Comparison of ENCODE assay signal across 12 mouse cellular contexts in the genomic region with DNA sequence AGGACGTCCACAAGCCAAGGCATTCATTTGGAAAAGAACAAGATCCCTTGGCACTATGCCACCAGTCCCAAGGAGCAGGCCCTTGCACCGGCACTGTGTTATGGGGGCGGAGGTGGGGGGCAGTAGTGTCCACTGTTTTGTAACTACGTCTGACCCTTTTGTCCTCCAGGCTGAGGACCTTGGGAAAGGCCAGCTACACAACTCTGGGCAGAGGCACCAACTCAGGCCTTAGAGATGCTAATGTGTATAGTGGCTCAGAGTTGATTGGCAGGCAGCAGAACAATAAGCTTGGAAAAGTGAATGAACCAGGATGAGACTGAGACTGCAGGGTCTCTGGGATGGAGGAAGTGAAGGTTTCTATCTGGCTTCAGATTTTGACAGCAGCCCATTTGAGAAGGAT.
DNase-seq lines count a peak whose midpoint lies in the region; ATAC-seq lines count a peak whose summit lies in the region.
"Had no signal": no experiment of that assay in that cellular context is flagged by ENCODE, and none has a peak within 500 bp of the region (broad histone marks: within the 10 kb centered on the region; RNA-seq: fewer than 3 reads in every experiment).

No protein-coding gene starts in this region.

- no peak overlapping the region for H3K9ac ChIP-seq in kidney, embryonic 14.5 days (ENCODE audit: low read depth, low read length)
- H3K9ac ChIP-seq in hindbrain, embryonic 13.5 days: no peak overlapping the region
- no peak overlapping the region for H3K9ac ChIP-seq in midbrain, embryonic 16.5 days (ENCODE audit: low read depth, low read length)
- H3K9ac ChIP-seq: limb, embryonic 13.5 days had no signal

- H3K27me3 ChIP-seq in kidney, embryonic 14.5 days (ENCODE audit: control insufficient read depth, insufficient read depth, low read length): no peaks in the 10 kb centered on the region; the same call in 1 of the 2 replicates
- H3K27me3 ChIP-seq in forebrain, embryonic 10.5 days (ENCODE audit: poor library complexity, severe bottlenecking): peaks cover 69% of the 10 kb centered on the region
- peaks cover 18% of the 10 kb centered on the region for H3K27me3 ChIP-seq in hindbrain, embryonic 13.5 days
- H3K27me3 ChIP-seq in midbrain, embryonic 16.5 days (ENCODE audit: control insufficient read depth, insufficient read depth, low read depth, low read length): no peaks in the 10 kb centered on the region

- no peak for ATAC-seq in kidney, embryonic 14.5 days (ENCODE audit: low FRiP score, low TSS enrichment)
- ATAC-seq in hindbrain, embryonic 13.5 days (ENCODE audit: low FRiP score): peak; percentile 52; the same call in 1 of the 2 replicates
- ATAC-seq in midbrain, embryonic 16.5 days: peak; percentile 73
- ATAC-seq in megakaryocyte progenitor cell, adult 5-6 weeks (replicated peaks; ENCODE audit: poor library complexity): no peak

- H3K4me1 ChIP-seq in kidney, embryonic 14.5 days (ENCODE audit: control insufficient read depth, insufficient read depth, low read length): no peaks in the 10 kb centered on the region
- H3K4me1 ChIP-seq in forebrain, embryonic 10.5 days: peaks cover 25% of the 10 kb centered on the region
- H3K4me1 ChIP-seq in hindbrain, embryonic 13.5 days (replicated peaks): peaks cover 21% of the 10 kb centered on the region
- peaks cover 4% of the 10 kb centered on the region; the same call in 1 of the 2 replicates for H3K4me1 ChIP-seq in midbrain, embryonic 16.5 days (ENCODE audit: control insufficient read depth, insufficient read depth, low read length)

- no peaks in the 10 kb centered on the region for H3K36me3 ChIP-seq in kidney, embryonic 14.5 days (ENCODE audit: control insufficient read depth, insufficient read depth, low read length)
- no peaks in the 10 kb centered on the region for H3K36me3 ChIP-seq in forebrain, embryonic 10.5 days (replicated peaks)
- no peaks in the 10 kb centered on the region for H3K36me3 ChIP-seq in hindbrain, embryonic 13.5 days
- H3K36me3 ChIP-seq in midbrain, embryonic 16.5 days (ENCODE audit: control insufficient read depth, insufficient read depth, low read length): no peaks in the 10 kb centered on the region
- H3K36me3 ChIP-seq: limb, embryonic 13.5 days had no signal

- WGBS in kidney, embryonic 14.5 days: 49% methylated on average over 4 of the region's 4 CpGs
- 27% methylated on average over 4 of the region's 4 CpGs for WGBS in forebrain, embryonic 10.5 days
- 21% methylated on average over 4 of the region's 4 CpGs for WGBS in hindbrain, embryonic 13.5 days
- 13% methylated on average over 4 of the region's 4 CpGs for WGBS in midbrain, embryonic 16.5 days

- no peak overlapping the region for H3K4me2 ChIP-seq in kidney, embryonic 14.5 days (replicated peaks; ENCODE audit: low read depth, low read length)
- no peak overlapping the region for H3K4me2 ChIP-seq in hindbrain, embryonic 13.5 days
- H3K4me2 ChIP-seq in midbrain, embryonic 16.5 days (ENCODE audit: low read length): no peak overlapping the region
- H3K4me2 ChIP-seq: limb, embryonic 13.5 days had no signal

- H3K27ac ChIP-seq in kidney, embryonic 14.5 days (ENCODE audit: low read depth, low read length): no peak overlapping the region
- peak overlapping the region; percentile 77; the same call in 1 of the 2 replicates for H3K27ac ChIP-seq in forebrain, embryonic 10.5 days
- H3K27ac ChIP-seq in hindbrain, embryonic 13.5 days: no peak overlapping the region
- no peak overlapping the region for H3K27ac ChIP-seq in midbrain, embryonic 16.5 days (ENCODE audit: low read length)
- H3K27ac ChIP-seq: limb, embryonic 13.5 days had no signal

- H3K4me3 ChIP-seq in kidney, embryonic 14.5 days (ENCODE audit: low read length): no peak overlapping the region
- H3K4me3 ChIP-seq in forebrain, embryonic 10.5 days: no peak overlapping the region
- no peak overlapping the region for H3K4me3 ChIP-seq in hindbrain, embryonic 13.5 days
- no peak overlapping the region for H3K4me3 ChIP-seq in midbrain, embryonic 16.5 days (ENCODE audit: low read depth, low read length)
- H3K4me3 ChIP-seq: limb, embryonic 13.5 days had no signal

- peak; percentile 9 to 13 for DNase-seq in kidney, postnatal 36 days
- peak; percentile 26 for DNase-seq in forebrain, embryonic 10.5 days (ENCODE audit: extremely low spot score, low spot score)
- no peak for DNase-seq in adrenal gland, postnatal 14 days
- no peak for DNase-seq in right cerebral cortex, postnatal 36 days (ENCODE audit: low spot score in 2 of 2)
- DNase-seq: kidney, postnatal 14 days; right cerebral cortex, postnatal 4 days; thymus, postnatal 25 days had no signal

- H3K9me3 ChIP-seq in kidney, embryonic 14.5 days (ENCODE audit: control insufficient read depth, low read length): no peaks in the 10 kb centered on the region; the same call in 1 of the 2 replicates
- H3K9me3 ChIP-seq in forebrain, embryonic 10.5 days: no peaks in the 10 kb centered on the region; the same call in 1 of the 2 replicates
- no peaks in the 10 kb centered on the region for H3K9me3 ChIP-seq in hindbrain, embryonic 13.5 days
- 0 out of 2 replicates have a peak, but pooled peaks cover 1% of the 10 kb centered on the region for H3K9me3 ChIP-seq in midbrain, embryonic 16.5 days (replicated peaks; ENCODE audit: control insufficient read depth, low read length, poor library complexity, severe bottlenecking)

Comparison
In these comparisons a context has a peak if more than half of its experiments do, and no peak if none do; other contexts are left out.
1. DNase-seq: peak in kidney, postnatal 36 days (2 of 2) and forebrain, embryonic 10.5 days (single experiment); none in adrenal gland, postnatal 14 days (single experiment) and right cerebral cortex, postnatal 36 days (0 of 2).
2. ATAC-seq: peak in hindbrain, embryonic 13.5 days (single experiment) and midbrain, embryonic 16.5 days (single experiment); none in kidney, embryonic 14.5 days (single experiment) and megakaryocyte progenitor cell, adult 5-6 weeks (single experiment).